Mouse (Mus musculus): ENCODE data around the gene Faap100. TPM values are rescaled to one million over a fixed set of nuclear protein-coding genes. Genes with fewer than 3 reads are reported as not detected.

The Faap100 gene
- polyA plus RNA-seq, 1 experiment from 2014 or later, result 8.7 TPM

DNA sequence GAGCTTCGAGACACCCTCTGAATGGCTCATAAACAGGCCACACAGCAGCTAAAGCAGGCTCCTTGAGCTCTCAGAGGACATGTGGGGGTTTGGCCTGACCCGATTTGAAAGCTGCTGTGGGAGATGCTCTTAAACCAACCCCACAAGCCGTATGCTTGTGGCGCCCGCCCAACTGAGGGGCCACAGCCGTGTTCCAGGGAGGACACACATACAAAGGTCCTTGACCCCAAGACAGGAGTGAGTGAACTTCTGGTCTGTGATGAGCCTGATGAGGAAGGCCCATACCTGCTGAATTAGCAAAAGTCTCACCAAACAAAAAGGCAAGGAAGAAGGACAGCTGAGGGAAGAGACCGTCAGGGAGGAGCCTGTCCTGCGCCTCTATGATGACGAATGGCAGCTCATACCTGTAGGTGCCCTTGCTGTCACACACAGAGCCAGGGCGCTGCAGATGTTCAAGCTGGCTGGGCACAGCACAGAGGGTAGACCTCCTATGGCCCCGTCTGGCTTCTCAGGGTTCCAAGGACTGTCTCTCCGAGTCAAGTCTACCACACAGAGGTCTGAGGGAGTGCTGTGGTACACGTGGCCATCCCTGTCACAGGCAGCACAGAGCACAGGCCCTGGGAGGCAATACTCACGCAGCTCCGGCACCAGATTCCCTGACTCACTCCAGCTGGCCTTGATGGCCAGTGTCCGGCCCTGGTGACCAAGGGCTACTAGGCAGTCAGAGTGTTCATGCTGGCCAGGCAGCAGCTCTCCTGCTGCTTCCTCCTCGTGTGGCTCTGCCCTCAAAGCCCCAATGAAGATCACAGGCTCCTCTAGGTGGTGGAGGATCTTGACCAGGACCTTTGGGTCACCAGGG lies 2.0 kb downstream of the Faap100 start:
- no peak for ATAC-seq (ENCODE audit: low read depth)
- Histone ChIP-seq H3K9me3 (replicated peaks) (no peaks in the 10 kb centered on the region), H3K4me1 (replicated peaks) (peaks cover 26% of the 10 kb centered on the region), H3K27ac (no peak overlapping the region), H3K4me2 (no peak overlapping the region), H3K9ac (0 out of 2 replicates have a peak overlapping the region, but pooled peaks have one; percentile 22), H3K4me3 (replicated peaks) (no peak overlapping the region), H3K36me3 (peaks cover 63% of the 10 kb centered on the region), H3K27me3 (no peaks in the 10 kb centered on the region)
- DNase-seq, result no peak
- WGBS (ENCODE audit: insufficient replicate concordance), result 80% methylated on average over 17 of the region's 17 CpGs

DNA sequence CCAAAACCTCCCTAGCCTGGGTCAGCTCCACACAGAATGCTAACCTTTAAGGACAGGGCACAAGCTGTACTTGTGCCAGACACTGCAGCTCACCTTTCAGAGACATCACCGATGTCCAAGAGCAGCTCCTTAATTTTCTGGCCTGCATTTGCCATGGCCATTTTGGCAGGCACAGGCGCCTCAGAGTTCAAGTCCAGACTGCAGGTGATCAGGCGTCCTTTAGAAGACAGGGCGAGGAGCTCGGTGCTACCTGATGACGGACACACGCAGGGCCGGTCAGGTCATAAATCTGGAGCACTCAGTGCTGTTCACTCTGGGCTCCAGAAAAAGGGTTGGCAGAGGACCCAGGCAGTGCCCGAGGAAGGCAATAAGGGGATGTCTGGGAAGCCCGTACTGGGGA lies 3.2 kb downstream of the Faap100 start:
- H3K4me1 ChIP-seq (replicated peaks), result peaks cover 26% of the 10 kb centered on the region
- H3K4me3 ChIP-seq (replicated peaks), result no peak overlapping the region
- 86% methylated on average over 10 of the region's 10 CpGs for WGBS (ENCODE audit: insufficient replicate concordance)
- no peak overlapping the region for H3K4me2 ChIP-seq
- ATAC-seq (ENCODE audit: low read depth) (no peak), DNase-seq (no peak)
- no peaks in the 10 kb centered on the region for H3K27me3 ChIP-seq
- H3K9ac ChIP-seq, result no peak overlapping the region
- peaks cover 53% of the 10 kb centered on the region for H3K36me3 ChIP-seq
- H3K9me3 ChIP-seq (replicated peaks), result no peaks in the 10 kb centered on the region
- no peak overlapping the region for H3K27ac ChIP-seq

DNA sequence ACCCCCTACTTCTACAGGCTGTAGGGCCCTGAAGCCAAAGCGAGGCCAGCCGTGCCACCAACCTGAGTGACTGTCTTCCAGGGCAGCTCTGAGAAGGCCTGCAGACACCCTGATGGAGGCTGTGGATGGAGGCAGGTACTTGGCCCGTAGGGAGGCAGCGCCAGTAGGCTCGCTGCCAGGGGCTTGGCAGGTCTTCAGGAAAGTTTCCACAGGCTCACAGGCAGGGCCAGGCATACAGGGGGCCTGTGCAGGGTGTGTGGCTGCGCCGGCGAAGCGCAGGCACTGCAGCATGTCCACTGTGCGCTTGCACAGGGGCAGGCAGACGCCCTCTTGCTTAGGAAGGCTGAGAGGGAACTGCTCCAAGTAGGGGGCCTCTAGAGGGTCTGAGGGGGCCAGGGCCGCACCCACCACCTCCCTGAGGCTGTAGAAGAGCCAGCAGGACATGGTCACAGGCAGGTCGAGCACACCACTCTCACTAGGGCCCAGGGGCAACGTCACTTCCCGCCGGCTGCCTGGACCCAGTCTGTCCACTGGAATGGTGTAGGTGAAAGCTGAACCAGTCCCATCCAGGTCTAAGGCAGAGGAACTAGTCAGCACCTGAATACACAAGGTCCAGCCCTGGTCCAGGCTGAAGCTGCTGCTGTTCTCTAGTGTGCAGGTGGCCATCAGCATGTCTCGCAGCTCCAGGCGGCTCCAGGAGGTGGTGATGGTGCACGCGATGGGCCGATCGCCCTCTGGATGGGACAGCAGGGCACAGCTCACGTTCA lies 4.6 kb downstream of the Faap100 start:
- Histone ChIP-seq H3K9me3 (replicated peaks) (no peaks in the 10 kb centered on the region), H3K27ac (no peak overlapping the region), H3K4me1 (replicated peaks) (peaks cover 20% of the 10 kb centered on the region), H3K36me3 (peaks cover 47% of the 10 kb centered on the region), H3K4me2 (no peak overlapping the region), H3K4me3 (replicated peaks) (no peak overlapping the region), H3K27me3 (no peaks in the 10 kb centered on the region), H3K9ac (no peak overlapping the region)
- ATAC-seq (ENCODE audit: low read depth), result no peak
- no peak for DNase-seq
- 86% methylated on average over 23 of the region's 23 CpGs for WGBS (ENCODE audit: insufficient replicate concordance)

DNA sequence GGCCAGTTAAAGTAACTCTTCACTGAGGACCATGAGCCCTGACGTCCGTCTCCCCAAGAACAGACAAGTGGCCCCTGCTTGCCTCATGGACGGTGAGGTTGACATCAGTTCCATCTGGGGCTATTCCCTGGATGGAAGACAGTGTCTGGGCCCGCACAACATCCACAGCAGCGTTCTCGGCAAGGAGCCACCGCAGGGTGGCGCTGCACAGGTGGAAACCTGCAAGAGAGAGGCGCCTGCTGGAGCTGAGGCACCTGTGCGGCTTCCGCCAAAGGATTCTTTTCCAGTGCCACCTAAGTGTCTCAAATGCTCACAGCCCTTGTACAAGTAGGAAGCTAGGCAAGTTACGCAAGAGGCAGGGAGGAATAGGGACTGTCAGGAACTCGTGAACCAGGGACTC lies 5.5 kb downstream of the Faap100 start:
- Histone ChIP-seq H3K36me3 (peaks cover 47% of the 10 kb centered on the region), H3K9me3 (replicated peaks) (no peaks in the 10 kb centered on the region), H3K9ac (no peak overlapping the region), H3K27ac (no peak overlapping the region), H3K4me2 (no peak overlapping the region), H3K4me1 (replicated peaks) (peaks cover 14% of the 10 kb centered on the region), H3K4me3 (replicated peaks) (no peak overlapping the region), H3K27me3 (no peaks in the 10 kb centered on the region)
- WGBS (ENCODE audit: insufficient replicate concordance), result 78% methylated on average over 13 of the region's 13 CpGs
- ATAC-seq (ENCODE audit: low read depth) (no peak), DNase-seq (no peak)

DNA sequence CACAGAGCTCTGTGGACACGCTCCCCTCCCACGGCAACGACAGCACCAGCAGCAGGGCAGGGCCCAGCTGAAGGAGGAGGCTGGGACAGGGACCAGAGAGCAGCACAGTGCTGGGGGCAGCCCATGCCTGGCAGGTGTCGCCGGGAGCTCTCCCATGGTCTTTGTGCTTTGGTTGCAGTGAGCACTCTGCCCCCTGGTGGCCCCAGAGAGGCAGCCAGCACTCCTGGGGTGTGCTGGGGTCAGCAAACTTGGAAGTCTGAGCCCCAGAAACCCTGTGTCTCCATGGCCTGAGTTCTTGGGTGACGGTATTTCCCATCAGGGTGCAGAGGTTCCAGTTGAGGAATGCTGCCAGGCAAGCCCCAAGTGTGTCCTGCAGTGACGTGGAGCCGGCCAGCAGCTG lies 8.9 kb downstream of the Faap100 start:
- peaks cover 23% of the 10 kb centered on the region for H3K36me3 ChIP-seq
- no peaks in the 10 kb centered on the region for H3K9me3 ChIP-seq (replicated peaks)
- no peak overlapping the region for H3K27ac ChIP-seq
- H3K27me3 ChIP-seq, result no peaks in the 10 kb centered on the region
- no peaks in the 10 kb centered on the region for H3K4me1 ChIP-seq (replicated peaks)
- no peak overlapping the region for H3K9ac ChIP-seq
- WGBS (ENCODE audit: insufficient replicate concordance), result 41% methylated on average over 8 of the region's 8 CpGs
- no peak overlapping the region for H3K4me2 ChIP-seq
- DNase-seq (no peak), ATAC-seq (ENCODE audit: low read depth) (peak; percentile 49)
- no peak overlapping the region for H3K4me3 ChIP-seq (replicated peaks)

DNA sequence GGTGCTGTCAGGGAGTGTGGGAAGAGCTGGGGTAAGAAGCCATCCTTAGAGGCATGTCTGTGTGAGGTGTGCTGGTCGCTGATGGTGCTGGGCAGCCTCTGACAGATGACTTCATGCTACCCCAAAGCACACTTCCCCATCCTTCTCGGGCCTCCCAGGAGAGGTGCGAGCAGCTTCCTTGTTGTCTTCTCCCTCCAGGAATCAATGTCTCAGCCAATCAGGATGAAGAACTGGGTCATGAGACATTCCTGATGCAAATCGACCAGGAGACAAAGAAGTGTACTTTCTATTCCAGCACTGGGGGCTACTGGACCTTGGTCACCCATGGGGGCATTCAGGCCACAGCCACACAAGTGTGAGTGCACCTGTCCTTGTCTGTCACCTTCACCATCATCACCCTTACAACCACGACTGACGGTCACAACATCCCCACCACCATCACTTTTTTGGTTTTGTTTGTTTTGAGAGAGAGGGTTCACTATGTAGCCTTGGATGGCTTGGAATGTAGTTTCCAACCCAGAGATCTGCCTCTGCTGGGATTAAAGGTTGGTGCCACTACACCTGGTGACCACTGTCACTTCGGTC lies 12.0 kb downstream of the Faap100 start:
- no peak for ATAC-seq (ENCODE audit: low read depth)
- Histone ChIP-seq H3K4me1 (replicated peaks) (no peaks in the 10 kb centered on the region), H3K27ac (no peak overlapping the region), H3K9me3 (replicated peaks) (no peaks in the 10 kb centered on the region), H3K36me3 (no peaks in the 10 kb centered on the region), H3K4me3 (replicated peaks) (no peak overlapping the region), H3K4me2 (no peak overlapping the region), H3K9ac (no peak overlapping the region), H3K27me3 (peaks cover 8% of the 10 kb centered on the region; the same call in 1 of the 2 replicates)
- DNase-seq, result no peak
- WGBS (ENCODE audit: insufficient replicate concordance), result 31% methylated on average over 7 of the region's 7 CpGs

DNA sequence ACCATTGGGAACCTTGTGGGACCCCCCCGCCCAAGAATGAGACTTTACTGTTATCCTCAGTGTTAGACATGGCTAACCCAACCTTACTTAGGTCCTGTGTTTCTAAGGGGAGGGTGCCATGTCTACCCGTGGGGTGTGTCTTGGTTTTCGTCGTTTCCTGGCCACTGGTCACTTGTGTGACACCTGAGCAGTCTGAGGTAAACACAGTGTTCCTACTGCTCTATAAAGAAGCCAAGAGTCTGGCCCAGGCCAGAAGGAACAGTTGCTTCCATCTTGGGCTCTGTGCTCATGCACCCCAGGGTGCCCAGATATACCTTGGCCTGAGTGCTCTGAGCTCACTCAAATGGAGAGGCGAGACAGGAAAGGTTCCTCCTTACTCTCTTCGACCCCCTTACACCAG lies 15.7 kb downstream of the Faap100 start:
- H3K9me3 ChIP-seq (replicated peaks), result no peaks in the 10 kb centered on the region
- H3K4me3 ChIP-seq (replicated peaks), result no peak overlapping the region
- no peak overlapping the region for H3K9ac ChIP-seq
- peaks cover 9% of the 10 kb centered on the region for H3K4me1 ChIP-seq (replicated peaks)
- H3K27me3 ChIP-seq, result peaks cover 11% of the 10 kb centered on the region; the same call in 1 of the 2 replicates
- no peak overlapping the region for H3K4me2 ChIP-seq
- no peaks in the 10 kb centered on the region for H3K36me3 ChIP-seq
- 73% methylated on average over 6 of the region's 6 CpGs for WGBS (ENCODE audit: insufficient replicate concordance)
- DNase-seq (no peak), ATAC-seq (ENCODE audit: low read depth) (no peak)
- no peak overlapping the region for H3K27ac ChIP-seq

DNA sequence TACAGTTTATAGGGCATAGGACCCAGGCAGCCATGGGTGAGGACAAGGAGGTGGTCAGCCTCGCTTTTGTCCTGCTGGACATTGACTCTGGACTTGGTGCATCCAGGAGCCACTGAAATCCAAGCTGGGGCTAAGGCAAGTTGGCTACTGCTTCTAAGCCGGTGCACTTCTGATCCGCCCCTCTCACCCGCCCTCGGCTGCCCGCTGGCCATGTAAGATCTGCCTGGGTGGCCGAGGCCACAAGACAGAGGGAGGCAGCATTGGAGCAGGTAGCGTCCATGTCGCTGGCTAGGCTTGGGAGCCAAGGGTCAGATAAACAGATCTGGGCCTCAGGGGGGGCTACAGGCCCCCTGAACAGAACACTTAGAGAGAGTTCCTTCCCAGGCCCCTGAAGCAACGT lies 17.3 kb downstream of the Faap100 start, which contains the start of gene Fscn2:
Gene Fscn2, plus strand, starts transcription at position 240 of the 400 bp plus-strand sequence.
- no peak within 1 kb of the TSS for H3K9ac ChIP-seq
- H3K27me3 ChIP-seq, result peaks cover 11% of the 10 kb centered on the region; the same call in 1 of the 2 replicates
- no peaks in the 10 kb centered on the region for H3K36me3 ChIP-seq
- no peak within 1 kb of the TSS for H3K4me3 ChIP-seq (replicated peaks)
- H3K27ac ChIP-seq, result no peak within 1 kb of the TSS
- no peak within 1 kb of the TSS for H3K4me2 ChIP-seq
- 72% methylated on average over 10 of the region's 10 CpGs for WGBS (ENCODE audit: insufficient replicate concordance)
- no peaks in the 10 kb centered on the region for H3K9me3 ChIP-seq (replicated peaks)
- no peak for ATAC-seq (ENCODE audit: low read depth)
- H3K4me1 ChIP-seq (replicated peaks), result peaks cover 22% of the 10 kb centered on the region
- DNase-seq, result no peak

DNA sequence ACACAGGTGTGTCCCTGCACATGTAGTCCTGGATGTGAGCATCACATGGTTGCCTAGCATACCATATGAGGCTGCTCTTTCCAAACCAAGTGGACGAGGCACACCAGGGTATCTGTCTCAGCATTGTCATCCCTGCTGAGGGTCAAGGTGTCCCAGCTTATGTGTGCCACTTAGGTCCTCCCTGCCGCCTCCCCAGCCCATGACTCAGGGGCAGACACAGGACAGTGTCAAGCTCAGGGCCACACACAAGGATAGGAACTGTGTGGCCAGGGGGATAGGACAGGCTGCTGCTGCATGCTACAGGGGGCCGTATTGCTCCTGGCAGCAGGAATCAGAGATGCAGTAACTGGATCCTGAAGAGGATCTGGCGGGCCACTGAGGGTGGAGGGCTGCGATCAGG lies 17.8 kb downstream of the Faap100 start:
- H3K27me3 ChIP-seq, result peaks cover 11% of the 10 kb centered on the region; the same call in 1 of the 2 replicates
- ATAC-seq (ENCODE audit: low read depth) (no peak), DNase-seq (no peak)
- H3K27ac ChIP-seq, result no peak overlapping the region
- no peak overlapping the region for H3K9ac ChIP-seq
- H3K4me1 ChIP-seq (replicated peaks), result peaks cover 27% of the 10 kb centered on the region
- no peaks in the 10 kb centered on the region for H3K36me3 ChIP-seq
- H3K4me3 ChIP-seq (replicated peaks), result no peak overlapping the region
- H3K9me3 ChIP-seq (replicated peaks), result no peaks in the 10 kb centered on the region
- no peak overlapping the region for H3K4me2 ChIP-seq
- WGBS (ENCODE audit: insufficient replicate concordance), result 69% methylated on average over 5 of the region's 5 CpGs

DNA sequence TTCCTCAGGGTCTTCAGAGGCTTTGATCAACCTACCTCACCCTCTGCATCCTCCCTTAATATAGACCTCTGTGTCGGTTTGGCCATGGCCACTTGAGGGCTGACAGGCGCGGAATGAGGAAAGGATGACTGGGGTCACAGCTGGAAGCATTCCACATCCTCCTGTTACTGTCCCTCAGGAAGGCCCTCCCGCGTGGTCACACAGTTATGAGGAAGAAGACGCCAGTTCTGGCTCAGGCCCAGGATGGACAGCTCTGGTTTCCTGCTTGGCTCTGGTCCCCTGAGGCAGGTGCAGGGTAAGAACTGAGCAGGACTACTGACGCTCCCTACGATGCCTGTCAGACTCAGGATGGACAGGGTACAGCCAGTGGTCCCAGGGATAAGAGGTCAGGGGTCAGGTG lies 18.5 kb downstream of the Faap100 start:
- Histone ChIP-seq H3K4me3 (replicated peaks) (no peak overlapping the region), H3K9ac (no peak overlapping the region), H3K27ac (no peak overlapping the region), H3K4me2 (no peak overlapping the region), H3K9me3 (replicated peaks) (no peaks in the 10 kb centered on the region), H3K27me3 (peaks cover 11% of the 10 kb centered on the region; the same call in 1 of the 2 replicates), H3K4me1 (replicated peaks) (peaks cover 34% of the 10 kb centered on the region), H3K36me3 (no peaks in the 10 kb centered on the region)
- WGBS (ENCODE audit: insufficient replicate concordance), result 45% methylated on average over 8 of the region's 8 CpGs
- no peak for ATAC-seq (ENCODE audit: low read depth)
- no peak for DNase-seq

DNA sequence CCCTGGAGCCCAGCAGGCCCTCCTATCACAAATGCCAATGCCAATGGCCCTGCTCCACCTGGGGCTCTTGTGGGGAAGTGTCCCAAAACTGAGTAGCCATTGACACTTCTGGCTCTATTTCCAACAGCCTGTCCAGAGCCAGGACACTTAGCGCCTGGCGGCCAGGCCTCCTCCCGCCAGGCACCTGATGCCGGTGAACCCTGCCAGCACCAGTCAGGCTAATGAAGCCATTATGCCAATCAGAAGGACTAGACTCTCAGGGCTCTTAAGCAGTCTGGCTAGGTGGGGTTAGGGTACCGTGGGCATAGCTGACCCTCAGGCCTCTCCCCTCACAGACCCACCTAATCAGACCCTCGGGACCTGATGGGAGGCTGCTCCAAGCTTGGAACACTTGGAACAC lies 19.2 kb downstream of the Faap100 start:
- Histone ChIP-seq H3K4me1 (replicated peaks) (peaks cover 41% of the 10 kb centered on the region), H3K36me3 (no peaks in the 10 kb centered on the region), H3K4me3 (replicated peaks) (no peak overlapping the region), H3K4me2 (no peak overlapping the region), H3K27me3 (peaks cover 11% of the 10 kb centered on the region; the same call in 1 of the 2 replicates), H3K9me3 (replicated peaks) (no peaks in the 10 kb centered on the region), H3K27ac (no peak overlapping the region), H3K9ac (no peak overlapping the region)
- ATAC-seq (ENCODE audit: low read depth), result no peak
- no peak for DNase-seq
- 78% methylated on average over 6 of the region's 6 CpGs for WGBS (ENCODE audit: insufficient replicate concordance)

All from liver, embryonic 13.5 days (tissue).